Mouse (Mus musculus) retina, embryonic 14.5 days (tissue): ENCODE data around the gene Cd68.
A peak's percentile ranks its signal among the peaks of the same experiment; 100 is the strongest.

ENCODE experiments used
- DNase-seq: peaks from one replicate; pipeline ENCODE4 v3.0.0-alpha.2; 2015; ENCODE audit warnings: low spot score

Cd68 gene

GRCm38 (mm10) chr11:69666665-69667005 is 682 bp upstream of the Cd68 start:
- DNase-seq: no peak

GRCm38 (mm10) chr11:69665457-69665960 is 444 bp downstream of the Cd68 start:
- DNase-seq: no peak

GRCm38 (mm10) chr11:69664841-69665240 is 1.1 kb downstream of the Cd68 start:
- no peak for DNase-seq

- no peak for DNase-seq
Observed at GRCm38 (mm10) chr11:69663795-69664194, 2.2 kb downstream of the Cd68 start.

- no peak for DNase-seq
Observed at GRCm38 (mm10) chr11:69662967-69663671, 2.8 kb downstream of the Cd68 start.

- DNase-seq: peak; percentile 95
Observed at GRCm38 (mm10) chr11:69662213-69662966, 3.6 kb downstream of the Cd68 start, which contains the start of gene Mpdu1. Gene Mpdu1 (minus strand): TSS chr11:69662642.

- DNase-seq: no peak
Observed at GRCm38 (mm10) chr11:69661221-69661881, 4.6 kb downstream of the Cd68 start.

- no peak for DNase-seq
Observed at GRCm38 (mm10) chr11:69657462-69657881, 8.5 kb downstream of the Cd68 start.

- peak; percentile 89 for DNase-seq
Observed at GRCm38 (mm10) chr11:69656617-69657461, 9.1 kb downstream of the Cd68 start.

- no peak for DNase-seq
Observed at GRCm38 (mm10) chr11:69656065-69656455, 9.9 kb downstream of the Cd68 start.

- DNase-seq: peak; percentile 89
Observed at GRCm38 (mm10) chr11:69655264-69656064, 10.5 kb downstream of the Cd68 start, which contains the start of gene Sox15. Gene Sox15 (plus strand): TSS chr11:69655314.

GRCm38 (mm10) chr11:69654760-69655159 is 11.2 kb downstream of the Cd68 start:
- DNase-seq: no peak

- no peak for DNase-seq
Observed at GRCm38 (mm10) chr11:69653399-69653798, 12.6 kb downstream of the Cd68 start.

- DNase-seq: no peak
Observed at GRCm38 (mm10) chr11:69645860-69646259, 20.1 kb downstream of the Cd68 start.

GRCm38 (mm10) chr11:69635471-69635870 is 30.5 kb downstream of the Cd68 start:
- no peak for DNase-seq

- DNase-seq: no peak
Observed at GRCm38 (mm10) chr11:69633128-69633866, 32.7 kb downstream of the Cd68 start.

- peak; percentile 100 for DNase-seq
Observed at GRCm38 (mm10) chr11:69632284-69633089, 33.5 kb downstream of the Cd68 start, which contains the start of gene Fxr2. Gene Fxr2 (plus strand): TSS chr11:69632990.

- DNase-seq: peak; percentile 47
Observed at GRCm38 (mm10) chr11:69629802-69630201, 36.2 kb downstream of the Cd68 start.

- peak; percentile 90 for DNase-seq
Observed at GRCm38 (mm10) chr11:69628286-69628685, 37.7 kb downstream of the Cd68 start.
